Mouse (Mus musculus): ENCODE measurements around the gene Gm49322.
"Not testable (repeated sequence)": the region's sequence is repeated elsewhere in the genome, so short reads cannot be mapped to it uniquely, and the experiment has no call there.

The Gm49322 gene

DNA sequence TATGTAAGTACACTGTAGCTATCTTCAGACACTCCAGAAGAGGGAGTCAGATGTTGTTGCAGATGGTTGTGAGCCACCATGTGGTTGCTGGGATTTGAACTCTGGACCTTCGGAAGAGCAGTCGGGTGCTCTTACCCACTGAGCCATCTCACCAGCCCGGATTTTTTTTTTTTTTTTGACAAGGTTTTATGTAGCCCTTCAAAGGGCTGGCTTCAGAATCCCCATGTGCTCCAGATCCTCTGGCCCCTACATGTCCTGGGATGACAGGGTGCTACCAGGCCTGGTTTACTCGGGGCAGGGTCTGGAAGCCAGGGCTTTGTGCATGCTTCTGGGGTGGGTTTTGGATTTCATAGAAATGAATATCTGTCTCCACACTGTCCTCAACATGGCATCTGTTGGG lies at the start of gene Gm49322:
Gene Gm49322, plus strand, starts transcription at position 301 of the 400 bp plus-strand sequence.
- not testable (repeated sequence) for DNase-seq (ENCODE audit: low read depth)

- DNase-seq (ENCODE audit: low read depth), result peak; percentile 80
These were observed 48.4 kb upstream of the Gm49322 start for GRCm38 (mm10) chr10:80557346-80557965.

GRCm38 (mm10) chr10:80559431-80559830 lies 46.4 kb upstream of the Gm49322 start:
- DNase-seq (ENCODE audit: low read depth), result no peak

GRCm38 (mm10) chr10:80560621-80561020 lies 45.2 kb upstream of the Gm49322 start:
- DNase-seq (ENCODE audit: low read depth), result no peak

DNA sequence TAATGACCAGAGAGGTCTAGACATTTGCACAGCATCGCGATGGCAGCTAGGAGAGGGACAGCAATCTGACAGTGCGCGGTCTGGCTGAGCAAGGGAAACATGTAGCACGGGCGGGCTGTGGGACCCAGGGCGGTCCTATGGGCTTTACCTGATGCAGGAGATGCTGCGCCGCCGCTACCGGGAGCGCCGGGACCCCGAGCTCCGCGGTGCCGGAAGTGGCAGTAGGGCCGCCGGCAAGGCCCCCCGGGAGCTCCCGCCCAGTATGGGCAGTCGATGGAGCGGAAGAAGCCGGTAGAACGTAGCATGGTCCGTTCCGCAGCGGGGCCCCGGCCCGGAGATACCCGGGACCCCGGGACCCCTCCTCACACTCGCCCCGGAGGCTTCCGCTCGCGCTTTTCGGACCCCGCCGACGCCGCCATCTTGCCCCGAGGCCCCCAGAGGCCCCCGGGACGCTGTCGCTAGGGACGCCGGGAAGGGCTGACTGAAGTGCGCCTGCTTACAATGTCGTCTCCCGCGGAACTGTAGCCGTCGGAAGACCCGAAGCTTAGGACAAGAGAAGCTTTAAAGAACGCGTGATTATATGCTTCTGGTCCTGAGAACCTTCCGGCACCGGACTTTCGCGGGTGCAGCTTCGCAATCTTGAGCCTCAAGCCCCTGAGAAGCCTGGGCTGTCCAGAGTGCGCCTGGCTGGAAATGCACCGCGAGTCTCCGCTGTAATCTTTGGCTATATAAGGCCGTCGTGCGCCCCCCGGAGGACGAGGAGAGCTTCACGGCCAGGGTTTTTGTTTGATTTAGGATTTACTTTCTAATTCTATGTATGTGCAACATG lies 44.5 kb upstream of the Gm49322 start, which contains the start of gene Rexo1:
Gene Rexo1, minus strand, starts transcription at position 445 of the 829 bp plus-strand sequence.
- peak; percentile 99 for DNase-seq (ENCODE audit: low read depth)

- peak; percentile 90 for DNase-seq (ENCODE audit: low read depth)
These were observed 39.3 kb upstream of the Gm49322 start for GRCm38 (mm10) chr10:80566375-80567092.

DNA sequence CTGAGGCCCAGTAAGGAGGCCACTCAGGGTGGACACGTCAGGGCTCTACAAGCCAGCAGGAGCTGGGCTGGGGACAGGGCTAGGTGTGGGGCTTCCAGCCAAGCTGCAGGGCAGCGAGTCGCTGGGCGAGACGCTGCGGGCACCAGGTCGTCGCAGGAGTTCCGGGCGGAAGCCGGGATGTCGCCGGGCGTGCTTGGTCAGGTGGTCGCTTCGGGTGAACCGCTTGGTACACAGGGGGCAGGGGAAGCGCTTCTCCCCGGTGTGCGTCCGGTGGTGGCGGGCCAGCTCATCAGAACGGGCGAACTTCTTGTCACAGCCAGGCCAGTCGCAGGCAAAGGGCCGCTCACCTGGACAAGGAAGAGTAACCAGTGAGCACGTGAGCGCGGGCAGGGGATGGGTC lies 36.9 kb upstream of the Gm49322 start:
- DNase-seq (ENCODE audit: low read depth), result no peak

DNA sequence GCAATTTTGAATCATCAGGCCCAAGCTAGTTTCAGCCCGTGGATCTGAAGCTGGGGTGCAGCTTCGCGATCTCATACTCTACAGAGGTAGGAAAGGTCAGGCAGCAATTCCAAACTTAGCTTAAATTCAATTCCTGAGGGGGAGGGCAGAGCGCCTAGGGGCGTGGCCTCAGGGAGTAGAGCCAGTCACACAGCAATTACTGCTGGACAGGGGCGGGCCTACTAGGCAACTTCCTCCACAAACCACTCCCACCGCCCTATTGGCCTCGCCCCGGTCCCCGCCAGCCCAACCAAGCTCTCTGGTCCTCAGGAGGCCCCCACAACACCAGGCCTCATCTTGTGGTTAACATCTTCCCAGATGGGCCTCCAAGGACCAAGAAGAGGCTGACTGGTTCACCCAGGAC lies 36.2 kb upstream of the Gm49322 start:
- DNase-seq (ENCODE audit: low read depth), result peak; percentile 40

GRCm38 (mm10) chr10:80570419-80570818 lies 35.4 kb upstream of the Gm49322 start:
- no peak for DNase-seq (ENCODE audit: low read depth)

GRCm38 (mm10) chr10:80570871-80571836 lies 34.7 kb upstream of the Gm49322 start:
- DNase-seq (ENCODE audit: low read depth), result no peak

GRCm38 (mm10) chr10:80572477-80572876 lies 33.3 kb upstream of the Gm49322 start:
- DNase-seq (ENCODE audit: low read depth), result no peak

- no peak for DNase-seq (ENCODE audit: low read depth)
These were observed 31.9 kb upstream of the Gm49322 start for GRCm38 (mm10) chr10:80573944-80574343.

GRCm38 (mm10) chr10:80574896-80575295 lies 30.9 kb upstream of the Gm49322 start:
- no peak for DNase-seq (ENCODE audit: low read depth)

DNA sequence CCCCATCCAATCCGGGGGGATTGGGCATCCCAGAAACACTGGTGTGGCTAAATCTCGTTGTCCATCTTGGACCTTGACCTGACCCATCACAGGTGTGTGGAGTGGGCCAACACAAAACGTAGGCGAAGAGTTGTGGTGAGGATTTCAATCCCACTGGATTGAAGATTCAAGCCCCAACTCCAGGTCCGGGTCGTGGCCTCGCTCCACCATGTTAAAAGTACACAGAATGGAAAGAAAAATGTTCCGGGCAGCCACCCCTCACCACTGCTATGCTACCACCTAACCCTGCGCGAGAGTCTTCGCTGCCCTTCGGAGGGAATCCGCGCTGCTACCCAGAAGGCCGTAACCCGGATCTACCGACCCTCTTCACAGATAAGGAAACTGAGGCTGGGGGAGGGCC lies 29.9 kb upstream of the Gm49322 start:
- DNase-seq (ENCODE audit: low read depth), result no peak

DNA sequence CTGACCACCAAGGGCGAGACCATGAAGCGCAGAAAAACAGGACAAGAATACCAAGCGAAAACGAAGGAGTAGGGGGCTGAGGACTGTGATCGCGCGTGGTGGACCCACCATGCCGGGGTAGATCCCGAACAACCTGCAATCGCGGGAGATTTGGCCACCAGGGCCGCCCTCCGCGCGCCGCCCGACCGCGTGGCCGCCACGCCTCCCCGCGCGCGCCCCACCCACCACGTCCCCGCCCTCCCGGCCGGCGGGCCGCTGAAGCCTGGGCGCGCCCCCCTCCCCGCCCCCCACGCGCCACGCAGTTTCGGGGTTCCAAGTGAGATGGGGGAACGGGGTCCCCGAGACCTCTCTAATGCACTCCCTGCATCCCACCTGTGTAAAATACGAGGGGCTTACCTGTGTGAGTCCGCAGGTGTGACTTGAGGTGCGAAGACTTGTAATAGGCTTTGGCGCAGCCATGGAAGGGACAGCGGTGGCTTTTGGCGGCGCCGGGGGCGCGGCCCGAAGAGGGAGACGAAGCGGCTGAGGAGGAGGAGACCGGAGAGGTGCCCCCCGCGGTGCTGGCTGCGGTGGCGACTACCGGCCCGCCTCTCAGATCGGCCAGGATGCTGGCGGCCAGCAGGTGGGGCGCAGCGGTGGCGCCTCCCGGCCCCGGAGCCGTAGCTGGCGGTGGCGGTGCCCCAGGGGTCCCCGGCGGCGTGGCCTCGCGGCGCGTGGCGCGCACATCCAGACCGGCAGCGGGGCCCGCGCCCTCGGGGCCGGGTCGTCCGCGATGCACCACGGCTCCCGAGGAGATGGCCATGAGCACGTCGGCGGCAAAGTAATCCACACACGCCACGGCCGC lies 29.2 kb upstream of the Gm49322 start:
- DNase-seq (ENCODE audit: low read depth), result peak; percentile 82

GRCm38 (mm10) chr10:80577195-80578130 lies 28.4 kb upstream of the Gm49322 start, which contains the start of gene Klf16:
Klf16 (minus strand) TSS chr10:80577321.
- peak; percentile 99 for DNase-seq (ENCODE audit: low read depth)

GRCm38 (mm10) chr10:80578131-80578750 lies 27.6 kb upstream of the Gm49322 start:
- peak; percentile 95 for DNase-seq (ENCODE audit: low read depth)

GRCm38 (mm10) chr10:80578911-80579310 lies 26.9 kb upstream of the Gm49322 start:
- peak; percentile 90 for DNase-seq (ENCODE audit: low read depth)

DNA sequence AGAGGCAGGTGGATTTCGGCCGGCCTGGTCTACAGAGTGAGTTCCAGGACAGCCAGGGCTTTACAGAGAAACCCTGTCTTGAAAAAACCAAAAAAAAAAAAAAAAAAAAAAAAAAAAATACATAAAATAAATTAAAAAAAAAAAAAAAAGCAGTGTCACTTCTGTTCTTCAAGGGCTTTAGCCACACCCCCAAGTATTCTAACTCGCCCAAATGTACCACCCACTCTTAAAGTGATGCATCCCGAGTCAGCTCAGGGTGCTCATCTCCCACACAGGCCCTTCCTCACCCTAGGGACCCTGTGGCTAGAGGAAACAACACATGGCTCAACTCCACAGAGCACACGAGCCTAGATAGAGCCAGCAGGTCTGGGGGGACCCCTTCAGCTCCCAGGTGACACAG lies 22.8 kb upstream of the Gm49322 start:
- no peak for DNase-seq (ENCODE audit: low read depth)
